Mouse (Mus musculus) layer of hippocampus, postnatal 36 days (tissue): ENCODE data around the gene Ppara. TPM values are rescaled to one million over a fixed set of nuclear protein-coding genes. Genes with fewer than 3 reads are reported as not detected.

Experiments used
- microRNA-seq, 2 experiments: library from miRNA; unstranded; fragments of <30 nt; microRNA quantifications; one replicate each; pipeline ENCODE4 v1.2.0; 2021
- total RNA-seq, 2 experiments: library from RNA; stranded (reverse); gene quantifications; 2 replicates each; pipeline ENCODE4 v1.2.3; 2021

Gene Ppara
- total RNA-seq, 2 experiments from 2014 or later: 3.9 to 4.9 TPM

Small RNA genes lying within 50 kb of the gene (microRNA-seq; reads per million reads assigned to microRNA genes)
- 76,619 to 119,071 reads per million in 2 experiments for gene Mirlet7b
- gene Mirlet7c-2: 1,681 to 2,536 reads per million in 2 experiments

Other genes starting within 250 kb of the Ppara start
- gene 7530416G11Rik, start 231.8 kb upstream of the Ppara start, total RNA-seq: not detected
- gene Wnt7b, start 152.5 kb upstream of the Ppara start, total RNA-seq: 10 to 100 TPM; 44.7 to 48.8 TPM
- 10 to 100 TPM; 17.5 to 20.6 TPM for gene Cdpf1, start 76.7 kb downstream of the Ppara start, total RNA-seq
- gene Pkdrej, start 86.8 kb downstream of the Ppara start, total RNA-seq: under 1 TPM; 0.53 to 0.62 TPM
- gene Ttc38, start 97.3 kb downstream of the Ppara start, total RNA-seq: 1 to 10 TPM; 4.4 to 7.7 TPM
- under 1 TPM; 0.61 to 0.67 TPM for gene Gtse1, start 124.8 kb downstream of the Ppara start, total RNA-seq
- gene Trmu, start 144.3 kb downstream of the Ppara start, total RNA-seq: 10 to 100 TPM; 33.9 to 36.8 TPM